ENCODE assay signal across 11 mouse cellular contexts in genomic region chr14:121961496-121962127, GRCm38 (mm10). TPM values are rescaled to one million over a fixed set of nuclear protein-coding genes. Genes with fewer than 3 reads are reported as not detected.
DNase-seq lines count a peak whose midpoint lies in the region; ATAC-seq and TF ChIP-seq lines count a peak whose summit lies in the region.
"Had no signal": no experiment of that assay in that cellular context is flagged by ENCODE, and none has a peak within 500 bp of the region (broad histone marks: within the 10 kb centered on the region; RNA-seq: fewer than 3 reads in every experiment).

No protein-coding gene starts in this region.

- no peak overlapping the region for H3K9ac ChIP-seq in kidney, embryonic 14.5 days (ENCODE audit: low read depth, low read length)
- H3K9ac ChIP-seq in liver, postnatal 0 days (replicated peaks), result no peak overlapping the region
- H3K9ac ChIP-seq: hindbrain, embryonic 14.5 days had no signal

- no peaks in the 10 kb centered on the region for H3K36me3 ChIP-seq in kidney, embryonic 14.5 days (ENCODE audit: control insufficient read depth, insufficient read depth, low read length)
- H3K36me3 ChIP-seq in liver, postnatal 0 days (replicated peaks; ENCODE audit: insufficient read depth, low read length), result no peaks in the 10 kb centered on the region

- no peaks in the 10 kb centered on the region for H3K27me3 ChIP-seq in kidney, embryonic 14.5 days (ENCODE audit: control insufficient read depth, insufficient read depth, low read length)
- no peaks in the 10 kb centered on the region for H3K27me3 ChIP-seq in liver, postnatal 0 days (ENCODE audit: insufficient read depth, low read length)

- H3K9me3 ChIP-seq in kidney, embryonic 14.5 days (ENCODE audit: control insufficient read depth, low read length), result no peaks in the 10 kb centered on the region
- no peaks in the 10 kb centered on the region for H3K9me3 ChIP-seq in liver, postnatal 0 days (ENCODE audit: low read length)

- no peak for ATAC-seq in kidney, embryonic 14.5 days (ENCODE audit: low FRiP score, low TSS enrichment)
- peak; percentile 24 for ATAC-seq in common myeloid progenitor, adult 5-6 weeks (replicated peaks; ENCODE audit: low read depth, poor library complexity, severe bottlenecking)
- ATAC-seq in liver, postnatal 0 days, result peak; percentile 31; the same call in 1 of the 2 replicates

- H3K27ac ChIP-seq in kidney, embryonic 14.5 days (ENCODE audit: low read depth, low read length), result peak overlapping the region; percentile 48; the same call in 1 of the 2 replicates
- peak overlapping the region; percentile 30 for H3K27ac ChIP-seq in liver, postnatal 0 days (ENCODE audit: low read depth)
- H3K27ac ChIP-seq: hindbrain, embryonic 14.5 days; left cerebral cortex, adult 2 months had no signal

- no peak overlapping the region for H3K4me2 ChIP-seq in kidney, embryonic 14.5 days (replicated peaks; ENCODE audit: low read depth, low read length)
- H3K4me2 ChIP-seq in liver, postnatal 0 days (ENCODE audit: low read depth, low read length), result no peak overlapping the region
- H3K4me2 ChIP-seq: hindbrain, embryonic 14.5 days had no signal

- H3K4me3 ChIP-seq in kidney, embryonic 14.5 days (ENCODE audit: low read length), result no peak overlapping the region
- H3K4me3 ChIP-seq in liver, postnatal 0 days (ENCODE audit: low read depth, low read length), result no peak overlapping the region
- H3K4me3 ChIP-seq: left cerebral cortex, adult 2 months had no signal

- DNase-seq in kidney, postnatal 10 days, result no peak
- peak; percentile 51 for DNase-seq in CD4-positive, CD25-positive, alpha-beta regulatory T cell, adult 2 months (ENCODE audit: low read depth, low spot score)
- no peak for DNase-seq in liver, postnatal 0 days
- DNase-seq in gastrocnemius, adult 18-20 months (ENCODE audit: low spot score), result no peak
- no peak for DNase-seq in thymus, postnatal 0 days (ENCODE audit: low spot score)
- DNase-seq: cerebellum, postnatal 10 days; midbrain, embryonic 14.5 days had no signal

- TF ChIP-seq CTCF in liver, postnatal 0 days (IDR thresholded peaks at IDR 0.05; ENCODE audit: low read depth), result no peak

- TF ChIP-seq EP300 in liver, postnatal 0 days (IDR thresholded peaks at IDR 0.05; ENCODE audit: low read depth), result no peak

- peaks cover 32% of the 10 kb centered on the region for H3K4me1 ChIP-seq in kidney, embryonic 14.5 days (ENCODE audit: control insufficient read depth, insufficient read depth, low read length)
- H3K4me1 ChIP-seq in liver, postnatal 0 days (ENCODE audit: insufficient read depth), result peaks cover 19% of the 10 kb centered on the region

- WGBS in kidney, embryonic 14.5 days, result 67% methylated on average over 12 of the region's 12 CpGs
- WGBS in liver, postnatal 0 days (ENCODE audit: insufficient replicate concordance), result 67% methylated on average over 12 of the region's 12 CpGs

RNA-seq across cellular contexts. Expression of gene Gpr183, which starts 3.4 kb away (rescaled TPM):
- 3.9 and 4.0 TPM in 2 replicates for polyA plus RNA-seq in kidney, embryonic 14.5 days (2014; fragmentation: Nextera tagmentation; extraction: Ambion mirVana)
- 2.9 and 8.1 TPM in 2 replicates for total RNA-seq in common myeloid progenitor, adult 5-6 weeks (2017)
- polyA plus RNA-seq in liver, postnatal 0 days (2015; fragmentation: Nextera tagmentation; extraction: Ambion mirVana), result 0.94 and 0.95 TPM in 2 replicates
- under 1 TPM in 1 of 2 experiments, not detected in 1; 0.40 TPM for total RNA-seq in gastrocnemius, adult 18-20 months (2021)
- polyA plus RNA-seq in thymus, postnatal 0 days (2015; fragmentation: Nextera tagmentation; extraction: Ambion mirVana), result 12.5 and 13.4 TPM in 2 replicates

RNA-seq across cellular contexts. Expression of gene Gpr18, which starts 46.0 kb away (rescaled TPM):
- polyA plus RNA-seq in kidney, embryonic 14.5 days (2014; fragmentation: Nextera tagmentation; extraction: Ambion mirVana), result 0.17 and 0.42 TPM in 2 replicates
- 1.7 and 3.7 TPM in 2 replicates for total RNA-seq in common myeloid progenitor, adult 5-6 weeks (2017)
- polyA plus RNA-seq in liver, postnatal 0 days (2015; fragmentation: Nextera tagmentation; extraction: Ambion mirVana), result 0.78 and 0.81 TPM in 2 replicates
- not detected for total RNA-seq in gastrocnemius, adult 18-20 months (2021)
- 5.5 and 6.3 TPM in 2 replicates for polyA plus RNA-seq in thymus, postnatal 0 days (2015; fragmentation: Nextera tagmentation; extraction: Ambion mirVana)
- total RNA-seq: left cerebral cortex, adult 2 months had no signal
- polyA plus RNA-seq: hindbrain, embryonic 14.5 days; midbrain, embryonic 14.5 days had no signal
